Comparison of ENCODE assay signal across 9 mouse cellular contexts in the genomic region with DNA sequence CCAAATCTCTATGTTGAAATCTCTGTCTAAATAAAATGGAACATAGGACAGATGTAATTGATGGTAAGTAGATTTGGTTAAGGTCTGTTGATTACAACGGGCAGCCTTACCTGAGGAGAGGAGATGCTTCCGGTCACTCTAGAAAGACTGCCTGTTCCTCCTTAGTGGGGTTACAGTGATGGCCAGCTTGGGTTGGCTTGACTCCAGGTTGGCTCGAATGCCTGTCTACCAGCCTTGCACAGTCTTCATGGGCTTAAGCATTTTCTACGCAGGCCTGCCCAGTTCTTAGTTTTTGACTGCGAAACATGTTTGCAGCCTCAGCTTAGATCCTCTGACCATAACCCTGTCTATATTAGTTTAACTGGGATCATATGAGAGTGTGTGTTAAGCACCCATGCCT.
"Had no signal": no experiment of that assay in that cellular context is flagged by ENCODE, and none has a peak within 500 bp of the region (broad histone marks: within the 10 kb centered on the region; RNA-seq: fewer than 3 reads in every experiment).

No protein-coding gene starts in this region.

- ATAC-seq: liver, postnatal 0 days had no signal

- DNase-seq: kidney, adult 2 months; kidney, postnatal 14 days; liver; liver, embryonic 13.5 days; liver, postnatal 0 days; lung, postnatal 14 days; right cerebral cortex, postnatal 14 days; thymus, adult 2 months; thymus, postnatal 25 days had no signal
